Mouse (Mus musculus): Measurements from ENCODE around the gene Sh3bp5l.

GRCm38 (mm10) chr11:58354927-58355326 is 24.4 kb downstream of the Sh3bp5l start:
- TF ChIP-seq CTCF (IDR thresholded peaks at IDR 0.05; ENCODE audit: extremely low read depth, insufficient read length, insufficient replicate concordance, low read depth, low read length) (no peak), POLR2A (IDR thresholded peaks at IDR 0.05; ENCODE audit: low read depth, low read length) (no peak)
